Mouse (Mus musculus): ENCODE results near the gene Pmis2.

The Pmis2 gene

GRCm38 (mm10) chr7:30634621-30635020, 36.8 kb downstream of the Pmis2 start:
- intact Hi-C loops (cut with DNase I), result no loop called here

- intact Hi-C loops (cut with DNase I), result no loop called here
Observed at GRCm38 (mm10) chr7:30633762-30634412, 37.5 kb downstream of the Pmis2 start.

- intact Hi-C loops (cut with DNase I), result no loop called here
Observed at GRCm38 (mm10) chr7:30629013-30629412, 42.4 kb downstream of the Pmis2 start.

- intact Hi-C loops (cut with DNase I), result no loop called here
Observed at GRCm38 (mm10) chr7:30626647-30627046, 44.8 kb downstream of the Pmis2 start.

GRCm38 (mm10) chr7:30625530-30626384, 45.6 kb downstream of the Pmis2 start, which contains the start of gene Cox6b1:
TSS of gene Cox6b1 (minus strand) at chr7:30626151.
- intact Hi-C loops (cut with DNase I), result no loop called here

All from adrenal gland (tissue).